Mouse (Mus musculus) lung, postnatal 4 days (tissue): ENCODE results near the gene Fads2.
A peak's percentile ranks its signal among the peaks of the same experiment; 100 is the strongest.
"Not testable (repeated sequence)": the region's sequence is repeated elsewhere in the genome, so short reads cannot be mapped to it uniquely, and the experiment has no call there.

Source experiments
- DNase-seq, 2 experiments: peaks; one replicate each; pipeline ENCODE4 v3.0.0; 2021

The Fads2 gene

GRCm38 (mm10) chr19:10101341-10102053 is at the start of gene Fads2:
Gene Fads2, minus strand, starts transcription at chr19:10101746.
- DNase-seq: peak; percentile 89 to 94

- no peak for DNase-seq
These were observed 47.6 kb upstream of the Fads2 start for GRCm38 (mm10) chr19:10149189-10149588.

- DNase-seq: no peak
These were observed 47.0 kb upstream of the Fads2 start for GRCm38 (mm10) chr19:10148555-10148954.

- no peak for DNase-seq
These were observed 42.9 kb upstream of the Fads2 start for GRCm38 (mm10) chr19:10144464-10144863.

- no peak for DNase-seq
These were observed 42.1 kb upstream of the Fads2 start for GRCm38 (mm10) chr19:10143667-10144066.

- no peak for DNase-seq
These were observed 38.2 kb upstream of the Fads2 start for GRCm38 (mm10) chr19:10139736-10140135.

- peak; percentile 17 to 64 for DNase-seq
These were observed 35.9 kb upstream of the Fads2 start for GRCm38 (mm10) chr19:10137423-10137822.

GRCm38 (mm10) chr19:10134692-10135091 is 33.1 kb upstream of the Fads2 start:
- peak; percentile 77 to 79 for DNase-seq

GRCm38 (mm10) chr19:10129547-10129946 is 28.0 kb upstream of the Fads2 start:
- DNase-seq: not testable (repeated sequence)

GRCm38 (mm10) chr19:10126479-10127250 is 25.1 kb upstream of the Fads2 start:
- DNase-seq: no peak

GRCm38 (mm10) chr19:10123892-10124634 is 22.5 kb upstream of the Fads2 start:
- no peak for DNase-seq

GRCm38 (mm10) chr19:10122021-10122631 is 20.6 kb upstream of the Fads2 start:
- no peak for DNase-seq

- no peak for DNase-seq
These were observed 15.1 kb upstream of the Fads2 start for GRCm38 (mm10) chr19:10116641-10117040.

- DNase-seq: no peak
These were observed 14.0 kb upstream of the Fads2 start for GRCm38 (mm10) chr19:10115373-10116158.

GRCm38 (mm10) chr19:10112956-10113355 is 11.4 kb upstream of the Fads2 start:
- no peak for DNase-seq

- DNase-seq: no peak
These were observed 7.1 kb upstream of the Fads2 start for GRCm38 (mm10) chr19:10108666-10109065.

GRCm38 (mm10) chr19:10108129-10108528 is 6.6 kb upstream of the Fads2 start:
- DNase-seq: no peak

- DNase-seq: no peak
These were observed 5.6 kb upstream of the Fads2 start for GRCm38 (mm10) chr19:10107051-10107611.

GRCm38 (mm10) chr19:10106634-10107033 is 5.1 kb upstream of the Fads2 start:
- no peak for DNase-seq

GRCm38 (mm10) chr19:10105034-10105493 is 3.5 kb upstream of the Fads2 start:
- DNase-seq: no peak

GRCm38 (mm10) chr19:10104234-10104633 is 2.7 kb upstream of the Fads2 start:
- no peak for DNase-seq
